Mouse (Mus musculus) ES-E14 (cell line): ENCODE data around the gene Gpr146.

Experiments
- ZC3H11A ChIP-seq: IDR thresholded peaks from 2 replicates; pipeline ENCODE4 v1.6.1; 2012; ENCODE audit warnings: low read depth, mild to moderate bottlenecking, inconsistent platforms, low read length, borderline replicate concordance
- ZNF384 ChIP-seq: IDR thresholded peaks from 2 replicates; pipeline ENCODE4 v1.6.1; 2012; ENCODE audit warnings: low read depth, low read length, inconsistent platforms

- TF ChIP-seq ZC3H11A, result no peak
- no peak for TF ChIP-seq ZNF384
These were observed 2.7 kb upstream of the Gpr146 start for GRCm38 (mm10) chr5:139374841-139375240.
